Mouse (Mus musculus) cortical plate, adult 2 months (tissue): ENCODE results near the gene Rnaseh2b.

Experiments
- CTCF ChIP-seq: fragments of 200-500 bp; IDR thresholded peaks from 2 replicates; pipeline ENCODE4 v1.5.1; 2011; ENCODE audit warnings: mild to moderate bottlenecking, control low read depth, low read length; ENCODE audit not compliant: insufficient read depth; ENCODE audit errors: extremely low read depth
- POLR2A ChIP-seq: fragments of 200-500 bp; IDR thresholded peaks from 2 replicates; pipeline ENCODE4 v1.6.1; 2011; ENCODE audit warnings: mild to moderate bottlenecking, low read length, control low read depth; ENCODE audit not compliant: insufficient read depth; ENCODE audit errors: extremely low read depth

GRCm38 (mm10) chr14:62291406-62291987 is 892 bp upstream of the Rnaseh2b start:
- TF ChIP-seq CTCF (no peak), POLR2A (no peak)
